8 mouse cellular contexts compared by ENCODE assay signal in genomic region chr6:11906890-11907268, GRCm38 (mm10). TPM values are rescaled to one million over a fixed set of nuclear protein-coding genes. Genes with fewer than 3 reads are reported as not detected.
DNase-seq lines count a peak whose midpoint lies in the region; ATAC-seq and TF ChIP-seq lines count a peak whose summit lies in the region.

No protein-coding gene starts in this region.

- no peak for DNase-seq in lung, adult 18-20 months
- peak; percentile 28 for DNase-seq in embryo, embryonic 10.5 days (ENCODE audit: low spot score)
- peak; percentile 30 for DNase-seq in hindbrain, postnatal 0 days (ENCODE audit: low spot score)
- no peak for DNase-seq in midbrain, embryonic 14.5 days
- no peak for DNase-seq in retina, embryonic 14.5 days (ENCODE audit: low spot score)
- DNase-seq in gastrocnemius, postnatal 4 days (ENCODE audit: low spot score in 2 of 2): no peak
- no peak for DNase-seq in gastrocnemius, adult 8-10 months (ENCODE audit: low spot score in 2 of 2)

- H3K9ac ChIP-seq in lung, embryonic 15.5 days: peak overlapping the region; percentile 72
- H3K9ac ChIP-seq in hindbrain, postnatal 0 days (replicated peaks; ENCODE audit: low read length): peak overlapping the region; percentile 91
- H3K9ac ChIP-seq in midbrain, embryonic 14.5 days (replicated peaks; ENCODE audit: low read length): peak overlapping the region; percentile 79

- peak; percentile 43 for ATAC-seq in lung, embryonic 15.5 days (ENCODE audit: borderline replicate concordance, extremely low read depth, low FRiP score, low TSS enrichment)
- ATAC-seq in hindbrain, postnatal 0 days: peak; percentile 35; the same call in 1 of the 2 replicates
- no peak; the same call in none of the 2 replicates for ATAC-seq in midbrain, embryonic 14.5 days (ENCODE audit: low FRiP score, low TSS enrichment)

- H3K27ac ChIP-seq in lung, embryonic 15.5 days: peak overlapping the region; percentile 83
- H3K27ac ChIP-seq in hindbrain, postnatal 0 days: peak overlapping the region; percentile 89
- H3K27ac ChIP-seq in midbrain, embryonic 14.5 days (replicated peaks; ENCODE audit: low read depth, low read length): peak overlapping the region; percentile 71

- peaks cover 16% of the 10 kb centered on the region for H3K4me1 ChIP-seq in lung, embryonic 15.5 days
- H3K4me1 ChIP-seq in hindbrain, postnatal 0 days (ENCODE audit: insufficient read depth, low read length): peaks cover 14% of the 10 kb centered on the region
- H3K4me1 ChIP-seq in midbrain, embryonic 14.5 days (ENCODE audit: control insufficient read depth, insufficient read depth, low read length): peaks cover 15% of the 10 kb centered on the region

- TF ChIP-seq CTCF in hindbrain, postnatal 0 days (IDR thresholded peaks at IDR 0.05; ENCODE audit: low read depth): no peak

- no peaks in the 10 kb centered on the region for H3K9me3 ChIP-seq in lung, embryonic 15.5 days
- no peaks in the 10 kb centered on the region for H3K9me3 ChIP-seq in hindbrain, postnatal 0 days (ENCODE audit: low read length)
- H3K9me3 ChIP-seq in midbrain, embryonic 14.5 days (ENCODE audit: control insufficient read depth, low read length): no peaks in the 10 kb centered on the region

- peaks cover 15% of the 10 kb centered on the region for H3K36me3 ChIP-seq in lung, embryonic 15.5 days
- H3K36me3 ChIP-seq in hindbrain, postnatal 0 days (ENCODE audit: insufficient read depth, low read length): peaks cover 3% of the 10 kb centered on the region; the same call in 1 of the 2 replicates
- peaks cover 23% of the 10 kb centered on the region for H3K36me3 ChIP-seq in midbrain, embryonic 14.5 days (ENCODE audit: control insufficient read depth, insufficient read depth, low read length)

- H3K4me3 ChIP-seq in lung, embryonic 15.5 days: peak overlapping the region; percentile 66
- H3K4me3 ChIP-seq in hindbrain, postnatal 0 days (ENCODE audit: low read length): peak overlapping the region; percentile 82
- peak overlapping the region; percentile 76 for H3K4me3 ChIP-seq in midbrain, embryonic 14.5 days (replicated peaks; ENCODE audit: low read depth, low read length)

- H3K27me3 ChIP-seq in lung, embryonic 15.5 days: no peaks in the 10 kb centered on the region
- H3K27me3 ChIP-seq in hindbrain, postnatal 0 days (ENCODE audit: insufficient read depth, low read length): no peaks in the 10 kb centered on the region
- no peaks in the 10 kb centered on the region for H3K27me3 ChIP-seq in midbrain, embryonic 14.5 days (ENCODE audit: control insufficient read depth, insufficient read depth, low read length)

- peak overlapping the region; percentile 59 for H3K4me2 ChIP-seq in lung, embryonic 15.5 days
- peak overlapping the region; percentile 70 for H3K4me2 ChIP-seq in hindbrain, postnatal 0 days (ENCODE audit: low read depth, low read length)
- H3K4me2 ChIP-seq in midbrain, embryonic 14.5 days (ENCODE audit: low read length): peak overlapping the region; percentile 76

- 0% methylated on average over 5 of the region's 5 CpGs for WGBS in lung, embryonic 15.5 days
- WGBS in hindbrain, postnatal 0 days: 0% methylated on average over 5 of the region's 5 CpGs
- WGBS in midbrain, embryonic 14.5 days: 1% methylated on average over 5 of the region's 5 CpGs

RNA-seq across cellular contexts. Expression of gene Ndufa4, which starts 0.4 kb away (rescaled TPM):
- polyA plus RNA-seq in lung, embryonic 15.5 days (2015; fragmentation: Nextera tagmentation; extraction: Ambion mirVana): 878 and 948 TPM in 2 replicates
- total RNA-seq in hindbrain, postnatal 0 days (2014; rRNA removed): 640 and 701 TPM in 2 replicates
- 1,722 and 1,741 TPM in 2 replicates for polyA plus RNA-seq in hindbrain, postnatal 0 days (2015; fragmentation: Nextera tagmentation; extraction: Ambion mirVana)
- polyA plus RNA-seq in midbrain, embryonic 14.5 days (2014; fragmentation: Nextera tagmentation; extraction: Ambion mirVana): 1,018 and 1,295 TPM in 2 replicates
- total RNA-seq in gastrocnemius, postnatal 4 days (2021): 100 to 1,000 TPM; 850 to 939 TPM
- 1,000 to 10,000 TPM; 1,285 to 1,449 (median 1,371) TPM for total RNA-seq in gastrocnemius, adult 8-10 months (2022)

RNA-seq across cellular contexts. Expression of gene Phf14, which starts 0.7 kb away (rescaled TPM):
- polyA plus RNA-seq in lung, embryonic 15.5 days (2015; fragmentation: Nextera tagmentation; extraction: Ambion mirVana): 54.9 and 55.6 TPM in 2 replicates
- total RNA-seq in hindbrain, postnatal 0 days (2014; rRNA removed): 81.5 and 84.4 TPM in 2 replicates
- 86.2 and 89.3 TPM in 2 replicates for polyA plus RNA-seq in hindbrain, postnatal 0 days (2015; fragmentation: Nextera tagmentation; extraction: Ambion mirVana)
- polyA plus RNA-seq in midbrain, embryonic 14.5 days (2014; fragmentation: Nextera tagmentation; extraction: Ambion mirVana): 124 and 133 TPM in 2 replicates
- 10 to 100 TPM; 44.6 to 52.1 TPM for total RNA-seq in gastrocnemius, postnatal 4 days (2021)
- total RNA-seq in gastrocnemius, adult 8-10 months (2022): 10 to 100 TPM; 22.3 to 27.9 (median 24.1) TPM

Comparison
In these comparisons a context has a peak if more than half of its experiments do, and no peak if none do; other contexts are left out.
1. DNase-seq: peak in embryo, embryonic 10.5 days (single experiment) and hindbrain, postnatal 0 days (single experiment); none in lung, adult 18-20 months (0 of 2), midbrain, embryonic 14.5 days (single experiment), retina, embryonic 14.5 days (single experiment), gastrocnemius, postnatal 4 days (0 of 2) and gastrocnemius, adult 8-10 months (0 of 2).
2. Peak in every context shown above with its lines, with median percentiles within 50 percentile points of each other: H3K27ac ChIP-seq, H3K4me2 ChIP-seq, H3K4me3 ChIP-seq and H3K9ac ChIP-seq.